Mouse (Mus musculus) forebrain, embryonic 14.5 days (tissue): Measurements from ENCODE around the gene Hist2h2ac. TPM values are rescaled to one million over a fixed set of nuclear protein-coding genes. Genes with fewer than 3 reads are reported as not detected.
"Not testable (repeated sequence)": the region's sequence is repeated elsewhere in the genome, so short reads cannot be mapped to it uniquely, and the experiment has no call there.

ENCODE experiments used
- ATAC-seq: fragments of 200-750 bp; cut with Nextera tagmentation; 2 replicates; pipeline ENCODE4 v1.8.0; 2017; ENCODE audit warnings: mild to moderate bottlenecking, moderate library complexity
- DNase-seq: peaks from one replicate; pipeline ENCODE4 v3.0.0-alpha.2; 2015; ENCODE audit warnings: low spot score
- H3K27ac ChIP-seq: fragments of 300-500 bp; sonication (generic); 2 replicates; pipeline ENCODE4 v1.5.1; 2014; ENCODE audit warnings: low read depth, mild to moderate bottlenecking, control low read depth, low read length, moderate library complexity
- H3K27me3 ChIP-seq: fragments of 300-500 bp; sonication (generic); replicated peaks from 2 replicates; pipeline ENCODE4 v1.6.1; 2014; ENCODE audit warnings: low read length, control low read depth, mixed read lengths; ENCODE audit not compliant: control insufficient read depth, insufficient read depth
- H3K36me3 ChIP-seq: fragments of 300-500 bp; sonication (generic); 2 replicates; pipeline ENCODE4 v1.6.1; 2014; ENCODE audit warnings: low read length, control low read depth; ENCODE audit not compliant: control insufficient read depth, insufficient read depth
- H3K4me1 ChIP-seq: fragments of 300-500 bp; sonication (generic); 2 replicates; pipeline ENCODE4 v1.6.1; 2014; ENCODE audit warnings: antibody characterized with exemption, low read length, control low read depth; ENCODE audit not compliant: control insufficient read depth, insufficient read depth
- H3K4me2 ChIP-seq: fragments of 300-500 bp; sonication (generic); 2 replicates; pipeline ENCODE4 v1.6.1; 2014; ENCODE audit warnings: mild to moderate bottlenecking, control low read depth, low read length
- H3K4me3 ChIP-seq: fragments of 300-500 bp; sonication (generic); 2 replicates; pipeline ENCODE4 v1.5.1; 2014; ENCODE audit warnings: low read depth, low read length, control low read depth
- H3K9ac ChIP-seq: fragments of 300-500 bp; sonication (generic); 2 replicates; pipeline ENCODE4 v1.6.1; 2014; ENCODE audit warnings: mild to moderate bottlenecking, low read length, control low read depth, moderate library complexity
- H3K9me3 ChIP-seq: fragments of 300-500 bp; sonication (generic); replicated peaks from 2 replicates; pipeline ENCODE4 v1.6.1; 2016; ENCODE audit warnings: low read length, control low read depth, mixed read lengths; ENCODE audit not compliant: control insufficient read depth
- WGBS: fragments of 180-500 bp; shearing (Covaris S2); extraction: QIAGEN DNeasy Blood & Tissue Kit; methylation state at CpG from one replicate; pipeline ENCODE4 v1.1.7; 2014; 5-methylcytosine and 5-hydroxymethylcytosine counted together
- polyA plus RNA-seq: library from polyadenylated mRNA; unstranded; fragments of >200 nt; fragmentation: Nextera tagmentation; extraction: Ambion mirVana; gene quantifications from 2 replicates; pipeline ENCODE4 v1.2.1, GENCODE M21; 2014

The Hist2h2ac gene
- polyA plus RNA-seq, 1 experiment from 2014 or later, result 7.5 TPM

DNA sequence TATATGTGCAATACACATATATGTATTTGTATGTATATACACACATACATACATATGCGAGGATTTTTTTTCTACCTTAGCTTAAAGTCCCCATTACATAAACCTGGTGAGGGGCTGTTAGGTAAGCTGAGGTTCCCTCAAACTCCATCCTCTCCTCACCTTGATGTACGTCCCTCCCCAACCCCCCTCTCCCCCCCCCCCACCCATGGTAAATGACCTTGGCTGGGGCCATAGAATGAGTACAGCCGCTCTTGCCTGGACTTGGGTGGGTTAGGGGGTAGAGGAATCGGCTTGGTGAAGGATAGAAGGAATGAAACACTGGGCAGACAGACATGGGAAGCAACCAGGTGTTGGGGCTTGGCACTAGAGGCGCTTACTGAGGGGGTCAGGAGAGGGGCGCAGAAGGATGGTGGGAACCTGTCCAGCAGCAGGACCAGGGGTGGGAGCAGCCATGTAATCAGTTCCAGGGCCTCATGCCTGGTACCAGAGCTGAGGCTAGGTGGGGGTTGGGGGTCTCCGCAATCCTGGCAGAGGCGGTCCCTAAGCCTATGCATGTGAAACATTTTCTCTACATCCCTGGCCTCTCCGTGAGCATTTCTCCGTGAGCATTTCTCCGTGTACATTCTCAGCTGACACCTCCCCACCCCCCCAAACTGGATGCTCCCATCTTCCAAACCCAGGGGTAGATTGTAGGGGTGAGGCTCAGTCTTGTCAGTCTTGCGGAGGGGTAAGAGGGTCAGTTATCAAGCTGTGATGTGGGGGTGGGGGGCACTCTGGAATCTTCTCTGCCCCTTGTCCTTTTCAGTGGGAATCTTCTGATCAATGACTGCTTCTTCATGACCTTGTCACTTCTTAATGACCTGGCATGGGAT is 38.9 kb downstream of the Hist2h2ac start:
- peak; percentile 21 for ATAC-seq
- H3K36me3 ChIP-seq, result peaks cover 22% of the 10 kb centered on the region
- no peaks in the 10 kb centered on the region for H3K27me3 ChIP-seq
- peak overlapping the region; percentile 80 for H3K9ac ChIP-seq
- peak overlapping the region; percentile 53 for H3K4me3 ChIP-seq
- H3K4me2 ChIP-seq, result peak overlapping the region; percentile 69
- DNase-seq, result peak; percentile 27
- H3K4me1 ChIP-seq, result peaks cover 17% of the 10 kb centered on the region
- peak overlapping the region; percentile 58; the same call in 1 of the 2 replicates for H3K27ac ChIP-seq
- no peaks in the 10 kb centered on the region for H3K9me3 ChIP-seq
- 40% methylated on average over 12 of the region's 12 CpGs for WGBS

DNA sequence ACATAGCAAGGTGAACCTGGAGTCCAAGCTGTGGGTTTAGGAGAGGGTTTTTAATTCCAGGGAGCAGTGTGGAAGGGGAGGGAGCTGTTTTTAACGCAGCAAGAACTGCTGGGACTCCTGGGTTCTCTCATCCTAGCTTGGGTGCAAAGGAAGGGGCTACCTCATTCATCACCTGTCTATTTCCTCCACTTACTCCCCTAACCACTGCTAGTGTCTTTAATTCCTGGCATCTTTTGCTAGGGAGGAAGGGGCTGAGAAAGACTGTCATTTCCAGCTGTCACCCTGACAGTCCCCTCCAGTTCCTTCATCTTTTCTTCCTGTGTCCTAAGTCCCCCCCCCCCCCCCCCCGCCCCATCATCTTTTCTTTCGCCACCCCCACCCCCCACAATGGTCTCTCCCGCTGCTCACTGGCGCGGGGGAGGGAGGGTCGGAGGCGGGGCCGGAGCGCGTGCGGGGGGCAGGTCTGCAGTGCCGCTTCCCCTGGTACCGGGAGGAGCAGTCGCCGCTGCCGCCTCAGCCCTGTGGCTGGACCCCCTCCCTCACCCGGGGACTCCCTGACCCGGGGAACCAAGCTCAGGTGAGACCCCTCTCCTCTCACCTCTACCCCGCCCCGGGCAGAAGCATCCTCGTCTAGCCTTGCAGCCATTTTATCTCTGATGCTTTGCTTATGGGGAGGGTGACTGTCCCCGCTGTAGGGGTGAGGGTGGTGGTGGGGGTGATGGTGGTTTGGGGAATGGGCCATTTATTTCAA is 39.8 kb downstream of the Hist2h2ac start, which contains the start of gene Sv2a:
Gene Sv2a (plus strand): TSS at position 425 of the 751 bp plus-strand sequence.
- peak; percentile 72 for ATAC-seq
- Histone ChIP-seq H3K4me2 (peak within 1 kb of the TSS; percentile 69), H3K4me3 (peak within 1 kb of the TSS; percentile 53), H3K27me3 (no peaks in the 10 kb centered on the region), H3K27ac (peak within 1 kb of the TSS; percentile 68), H3K36me3 (peaks cover 28% of the 10 kb centered on the region), H3K4me1 (peaks cover 17% of the 10 kb centered on the region), H3K9me3 (no peaks in the 10 kb centered on the region), H3K9ac (peak within 1 kb of the TSS; percentile 80)
- 2% methylated on average over 19 of the region's 23 CpGs for WGBS
- peak; percentile 52 for DNase-seq

DNA sequence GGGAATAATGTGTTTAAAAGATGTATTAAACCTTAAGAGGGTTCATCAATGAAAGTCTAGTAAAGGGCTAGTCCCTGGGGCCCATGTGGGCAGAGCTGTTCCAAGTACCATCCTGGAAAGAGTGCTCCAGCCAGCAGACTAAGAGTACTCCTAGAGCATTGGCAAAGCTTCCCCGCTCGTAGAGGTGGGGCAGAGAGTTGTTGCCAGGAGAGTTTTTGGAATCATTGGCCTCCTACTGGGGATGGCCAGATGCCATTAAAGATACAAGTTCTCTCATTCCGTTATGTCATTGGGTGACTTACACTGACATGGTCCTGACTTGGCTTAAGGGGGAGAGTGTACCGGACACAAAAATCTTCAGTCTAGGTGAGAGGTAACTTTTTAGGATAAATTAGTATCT is 41.1 kb downstream of the Hist2h2ac start:
- no peak overlapping the region for H3K4me3 ChIP-seq
- WGBS, result 46% methylated on average over 4 of the region's 4 CpGs
- peaks cover 17% of the 10 kb centered on the region for H3K4me1 ChIP-seq
- DNase-seq, result peak; percentile 13
- no peak overlapping the region for H3K4me2 ChIP-seq
- H3K27me3 ChIP-seq, result no peaks in the 10 kb centered on the region
- H3K36me3 ChIP-seq, result peaks cover 40% of the 10 kb centered on the region
- no peak for ATAC-seq
- H3K9ac ChIP-seq, result no peak overlapping the region
- no peaks in the 10 kb centered on the region for H3K9me3 ChIP-seq
- H3K27ac ChIP-seq, result no peak overlapping the region

DNA sequence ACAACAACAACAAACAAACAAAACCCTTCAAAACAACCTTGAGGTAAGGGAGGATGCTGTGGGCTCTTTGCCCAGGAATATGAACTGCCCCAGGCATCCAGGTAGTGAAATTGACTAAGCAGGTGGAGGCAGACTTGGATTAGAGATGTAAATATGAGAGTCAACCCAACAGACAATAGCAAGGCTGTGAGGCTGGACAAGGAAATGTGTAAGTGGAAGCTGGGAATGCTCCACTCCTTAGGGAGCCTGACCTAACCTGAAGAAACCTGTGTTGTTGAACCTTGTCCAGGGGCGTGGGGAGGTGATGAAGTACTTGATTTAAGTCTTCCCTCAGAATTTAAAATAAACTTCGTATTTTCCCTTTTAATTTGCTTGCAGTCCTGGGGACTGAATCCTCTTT is 41.8 kb downstream of the Hist2h2ac start:
- Histone ChIP-seq H3K9ac (no peak overlapping the region), H3K36me3 (peaks cover 46% of the 10 kb centered on the region), H3K4me3 (no peak overlapping the region), H3K27ac (no peak overlapping the region), H3K4me1 (peaks cover 17% of the 10 kb centered on the region), H3K4me2 (no peak overlapping the region), H3K27me3 (no peaks in the 10 kb centered on the region), H3K9me3 (no peaks in the 10 kb centered on the region)
- ATAC-seq (no peak), DNase-seq (no peak)
- WGBS, result 85% methylated on average over 2 of the region's 2 CpGs

DNA sequence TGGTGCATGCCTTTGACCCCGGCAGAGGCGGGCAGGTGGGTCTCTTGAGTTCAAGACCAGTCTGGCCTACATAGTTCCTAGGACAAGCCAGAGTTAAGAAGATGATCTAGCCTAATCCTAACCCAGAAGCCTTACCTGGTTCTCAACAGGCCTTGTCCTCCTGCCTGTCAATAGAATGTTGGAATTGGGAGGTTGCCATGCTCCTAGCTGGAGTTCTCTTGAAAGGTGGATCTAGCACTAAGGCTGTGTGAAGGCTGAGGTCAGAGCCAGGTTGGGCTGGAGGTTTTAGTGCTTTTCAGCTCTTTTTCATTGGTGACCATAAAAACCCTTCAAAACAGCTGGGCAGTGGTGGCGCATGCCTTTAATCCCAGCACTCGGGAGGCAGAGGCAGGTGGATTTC is 42.3 kb downstream of the Hist2h2ac start:
- Histone ChIP-seq H3K27me3 (no peaks in the 10 kb centered on the region), H3K4me3 (no peak overlapping the region), H3K27ac (no peak overlapping the region), H3K4me2 (no peak overlapping the region), H3K4me1 (peaks cover 17% of the 10 kb centered on the region), H3K36me3 (peaks cover 50% of the 10 kb centered on the region), H3K9me3 (no peaks in the 10 kb centered on the region), H3K9ac (no peak overlapping the region)
- ATAC-seq (no peak), DNase-seq (no peak)
- WGBS, result 93% methylated on average over 4 of the region's 4 CpGs

DNA sequence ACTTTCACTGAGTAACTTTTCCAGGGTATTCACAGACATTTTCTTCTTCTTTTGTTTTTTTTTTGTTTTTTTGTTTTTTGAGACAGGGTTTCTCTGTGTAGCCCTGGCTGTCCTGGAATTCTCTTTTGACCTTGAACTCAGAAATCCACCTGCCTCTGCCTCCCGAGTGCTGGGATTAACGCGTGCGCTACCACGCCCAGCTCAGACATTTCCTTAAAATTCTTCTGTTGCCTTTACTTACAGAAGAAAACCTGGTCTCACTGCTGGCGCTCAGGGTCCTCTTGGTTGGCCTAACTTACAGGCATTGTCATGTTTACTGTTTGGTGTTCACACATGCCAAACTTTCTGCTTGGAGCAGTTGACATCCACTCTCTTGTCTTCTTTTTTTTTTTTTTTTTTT is 45.4 kb downstream of the Hist2h2ac start:
- Histone ChIP-seq H3K27ac (no peak overlapping the region), H3K4me2 (no peak overlapping the region), H3K36me3 (peaks cover 50% of the 10 kb centered on the region), H3K4me3 (no peak overlapping the region), H3K9ac (no peak overlapping the region), H3K9me3 (no peaks in the 10 kb centered on the region), H3K27me3 (no peaks in the 10 kb centered on the region), H3K4me1 (peaks cover 13% of the 10 kb centered on the region)
- 92% methylated on average over 6 of the region's 6 CpGs for WGBS
- DNase-seq (no peak), ATAC-seq (no peak)

- DNase-seq, H3K9me3 ChIP-seq, H3K4me2 ChIP-seq, H3K27ac ChIP-seq, H3K27me3 ChIP-seq, ATAC-seq, H3K4me3 ChIP-seq, H3K9ac ChIP-seq: not testable (repeated sequence)
- Histone ChIP-seq H3K36me3 (peaks cover 50% of the 10 kb centered on the region), H3K4me1 (peaks cover 13% of the 10 kb centered on the region)
- WGBS, result 82% methylated on average over 4 of the region's 4 CpGs
Measured at GRCm38 (mm10) chr3:96174042-96174441, 46.6 kb downstream of the Hist2h2ac start.

DNA sequence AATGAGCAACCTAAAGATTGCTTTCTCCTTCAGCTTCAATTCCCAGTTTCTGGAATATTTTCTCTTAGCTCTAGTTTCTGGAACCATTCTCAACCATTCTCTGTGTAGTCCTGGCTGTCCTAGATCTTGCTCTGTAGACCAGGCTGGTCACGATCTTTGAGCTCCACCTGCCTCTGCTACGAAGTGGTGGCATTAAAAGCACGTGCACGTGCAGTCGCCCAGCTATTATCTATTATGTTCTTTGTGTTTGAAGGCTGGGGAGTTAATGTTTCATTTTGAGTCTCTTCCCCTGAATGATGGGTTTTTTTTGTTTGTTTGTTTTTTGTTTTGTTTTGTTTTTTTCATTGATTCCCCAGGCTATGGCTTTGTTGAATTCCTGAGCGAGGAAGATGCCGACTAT is 47.5 kb downstream of the Hist2h2ac start:
- peak overlapping the region; percentile 95 for H3K4me2 ChIP-seq
- H3K4me1 ChIP-seq, result peaks cover 13% of the 10 kb centered on the region
- ATAC-seq (no peak), DNase-seq (no peak)
- H3K36me3 ChIP-seq, result peaks cover 48% of the 10 kb centered on the region
- H3K4me3 ChIP-seq, result peak overlapping the region; percentile 73
- H3K27me3 ChIP-seq, result no peaks in the 10 kb centered on the region
- H3K27ac ChIP-seq, result no peak overlapping the region
- WGBS, result 33% methylated on average over 7 of the region's 7 CpGs
- peak overlapping the region; percentile 81 for H3K9ac ChIP-seq
- no peaks in the 10 kb centered on the region for H3K9me3 ChIP-seq
